Mouse (Mus musculus): ENCODE measurements around the gene Ide. TPM values are rescaled to one million over a fixed set of nuclear protein-coding genes. Genes with fewer than 3 reads are reported as not detected.

The Ide gene
- polyA plus RNA-seq, 1 experiment from 2014 or later, result 35.9 TPM

GRCm38 (mm10) chr19:37301733-37302132 is 35.9 kb downstream of the Ide start:
- ATAC-seq (ENCODE audit: low read depth), result no peak
- Histone ChIP-seq H3K4me2 (no peak overlapping the region), H3K36me3 (peaks cover 13% of the 10 kb centered on the region; the same call in 1 of the 2 replicates), H3K27me3 (no peaks in the 10 kb centered on the region), H3K9me3 (no peaks in the 10 kb centered on the region), H3K27ac (replicated peaks) (no peak overlapping the region), H3K4me3 (no peak overlapping the region), H3K4me1 (replicated peaks) (no peaks in the 10 kb centered on the region), H3K9ac (no peak overlapping the region)
- 87% methylated on average over 3 of the region's 3 CpGs for WGBS

DNA sequence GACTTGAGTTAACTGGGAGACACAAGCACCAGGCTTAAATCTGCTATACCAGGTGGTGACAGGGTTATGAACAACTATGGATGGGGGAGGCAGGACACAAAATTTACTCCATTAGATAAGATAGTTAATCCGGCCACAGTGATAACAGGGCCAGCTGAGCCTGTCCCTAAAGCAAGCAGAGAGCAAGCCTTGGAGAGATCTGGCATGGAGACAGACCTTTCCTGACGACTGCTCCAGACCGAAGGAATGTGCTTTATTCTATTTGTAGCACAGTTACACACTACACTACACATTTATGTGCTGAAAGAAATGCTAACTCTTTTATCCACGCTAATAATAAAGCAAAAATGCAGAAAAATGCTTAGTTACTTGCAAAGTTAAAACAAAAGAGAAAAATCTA is 46.0 kb downstream of the Ide start:
- no peak overlapping the region for H3K4me3 ChIP-seq
- H3K9ac ChIP-seq, result no peak overlapping the region
- no peak overlapping the region for H3K4me2 ChIP-seq
- H3K4me1 ChIP-seq (replicated peaks), result no peaks in the 10 kb centered on the region
- no peaks in the 10 kb centered on the region for H3K27me3 ChIP-seq
- WGBS, result 87% methylated on average over 4 of the region's 4 CpGs
- no peak overlapping the region for H3K27ac ChIP-seq (replicated peaks)
- no peak for ATAC-seq (ENCODE audit: low read depth)
- no peaks in the 10 kb centered on the region for H3K9me3 ChIP-seq
- H3K36me3 ChIP-seq, result peaks cover 6% of the 10 kb centered on the region; the same call in 1 of the 2 replicates

- Histone ChIP-seq H3K27me3 (no peaks in the 10 kb centered on the region), H3K4me2 (no peak overlapping the region), H3K36me3 (peaks cover 12% of the 10 kb centered on the region; the same call in 1 of the 2 replicates), H3K9me3 (no peaks in the 10 kb centered on the region), H3K4me3 (no peak overlapping the region), H3K4me1 (replicated peaks) (no peaks in the 10 kb centered on the region), H3K27ac (replicated peaks) (no peak overlapping the region), H3K9ac (no peak overlapping the region)
- WGBS, result 88% methylated on average over 8 of the region's 8 CpGs
- ATAC-seq (ENCODE audit: low read depth), result no peak
Measured at GRCm38 (mm10) chr19:37290906-37291305, 46.7 kb downstream of the Ide start.

GRCm38 (mm10) chr19:37284775-37285174 is 52.9 kb downstream of the Ide start:
- no peak for ATAC-seq (ENCODE audit: low read depth)
- Histone ChIP-seq H3K9ac (no peak overlapping the region), H3K27me3 (no peaks in the 10 kb centered on the region), H3K27ac (replicated peaks) (no peak overlapping the region), H3K9me3 (no peaks in the 10 kb centered on the region), H3K36me3 (peaks cover 62% of the 10 kb centered on the region), H3K4me2 (no peak overlapping the region), H3K4me3 (no peak overlapping the region), H3K4me1 (replicated peaks) (no peaks in the 10 kb centered on the region)
- WGBS, result 94% methylated on average over 9 of the region's 9 CpGs

GRCm38 (mm10) chr19:37283166-37283565 is 54.5 kb downstream of the Ide start:
- peaks cover 78% of the 10 kb centered on the region for H3K36me3 ChIP-seq
- no peak overlapping the region for H3K4me2 ChIP-seq
- 96% methylated on average over 6 of the region's 6 CpGs for WGBS
- no peaks in the 10 kb centered on the region for H3K4me1 ChIP-seq (replicated peaks)
- H3K9me3 ChIP-seq, result no peaks in the 10 kb centered on the region
- no peak for ATAC-seq (ENCODE audit: low read depth)
- no peak overlapping the region for H3K4me3 ChIP-seq
- no peak overlapping the region for H3K27ac ChIP-seq (replicated peaks)
- no peaks in the 10 kb centered on the region for H3K27me3 ChIP-seq
- H3K9ac ChIP-seq, result no peak overlapping the region

- no peaks in the 10 kb centered on the region for H3K9me3 ChIP-seq
- no peaks in the 10 kb centered on the region for H3K4me1 ChIP-seq (replicated peaks)
- no peak for ATAC-seq (ENCODE audit: low read depth)
- peaks cover 85% of the 10 kb centered on the region for H3K36me3 ChIP-seq
- H3K4me3 ChIP-seq, result no peak overlapping the region
- H3K9ac ChIP-seq, result no peak overlapping the region
- no peaks in the 10 kb centered on the region for H3K27me3 ChIP-seq
- no peak overlapping the region for H3K4me2 ChIP-seq
- no peak overlapping the region for H3K27ac ChIP-seq (replicated peaks)
- 100% methylated on average over 1 of the region's 1 CpGs for WGBS
Measured at GRCm38 (mm10) chr19:37281710-37282109, 55.9 kb downstream of the Ide start.

DNA sequence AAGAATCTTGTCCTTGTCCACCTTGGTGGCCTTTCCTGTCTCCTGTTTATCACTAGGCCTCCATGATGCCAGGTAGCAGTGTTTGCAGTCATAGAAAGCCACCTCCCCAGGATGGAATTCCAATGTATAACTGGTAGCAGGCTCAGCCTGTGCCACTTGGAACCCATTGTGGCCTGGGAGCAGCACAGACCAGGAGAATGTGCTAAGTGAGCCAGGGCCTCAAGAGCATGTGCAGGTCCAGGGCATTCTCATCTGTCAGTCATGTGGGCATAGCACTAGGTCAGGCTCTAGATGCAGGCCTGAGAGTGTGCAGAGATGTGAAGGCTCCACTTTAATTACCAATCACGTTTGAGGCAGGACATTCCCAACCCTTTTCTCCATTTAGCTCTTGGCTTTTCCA is 58.5 kb downstream of the Ide start:
- WGBS, result 87% methylated on average over 1 of the region's 1 CpGs
- Histone ChIP-seq H3K4me1 (replicated peaks) (no peaks in the 10 kb centered on the region), H3K4me3 (no peak overlapping the region), H3K27ac (replicated peaks) (no peak overlapping the region), H3K36me3 (peaks cover 84% of the 10 kb centered on the region), H3K9me3 (no peaks in the 10 kb centered on the region), H3K9ac (no peak overlapping the region), H3K4me2 (no peak overlapping the region), H3K27me3 (no peaks in the 10 kb centered on the region)
- ATAC-seq (ENCODE audit: low read depth), result no peak

DNA sequence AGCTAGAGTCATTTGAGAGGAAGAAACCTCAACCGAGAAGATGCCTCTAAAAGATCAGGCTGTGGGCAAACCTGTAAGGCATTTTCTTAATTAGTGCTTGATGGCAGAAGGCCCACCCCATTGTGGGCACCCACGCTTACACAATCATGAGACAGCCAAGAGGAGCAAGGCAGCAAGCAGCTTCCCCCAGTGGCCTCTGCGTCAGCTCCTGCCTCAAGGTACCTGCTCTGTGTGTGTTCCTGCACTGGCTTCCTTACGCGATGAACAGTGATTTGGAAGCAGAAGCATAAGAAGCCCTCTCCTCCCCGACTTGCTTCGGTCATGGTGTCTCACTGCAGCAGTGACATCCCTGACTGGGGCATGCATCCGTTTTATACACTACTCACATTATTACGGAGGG is 62.1 kb downstream of the Ide start:
- Histone ChIP-seq H3K9me3 (no peaks in the 10 kb centered on the region), H3K4me2 (no peak overlapping the region), H3K36me3 (peaks cover 51% of the 10 kb centered on the region), H3K4me3 (no peak overlapping the region), H3K4me1 (replicated peaks) (no peaks in the 10 kb centered on the region), H3K27me3 (no peaks in the 10 kb centered on the region), H3K27ac (replicated peaks) (no peak overlapping the region), H3K9ac (no peak overlapping the region)
- WGBS, result 93% methylated on average over 9 of the region's 9 CpGs
- no peak for ATAC-seq (ENCODE audit: low read depth)

DNA sequence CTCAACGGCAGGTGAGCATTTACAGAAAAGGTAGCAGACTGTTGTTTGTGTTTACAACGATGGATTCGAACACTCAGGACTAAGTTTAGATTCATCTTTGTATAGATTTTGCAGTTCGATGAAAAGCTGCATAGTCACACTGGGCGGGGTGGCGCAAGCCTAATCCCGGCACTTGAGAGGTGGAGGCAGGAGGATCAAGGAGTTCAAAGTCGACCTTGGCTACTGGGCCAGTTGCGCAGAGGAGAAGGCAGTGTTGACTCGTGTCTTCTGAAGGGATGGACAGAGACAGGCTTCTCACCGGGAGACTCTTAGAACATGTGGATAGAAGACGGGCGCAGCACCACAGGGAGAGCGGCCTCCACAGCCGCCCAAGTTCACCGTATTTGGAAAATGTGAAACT is 68.5 kb downstream of the Ide start:
- no peak for ATAC-seq (ENCODE audit: low read depth)
- H3K4me1 ChIP-seq (replicated peaks), result peaks cover 8% of the 10 kb centered on the region
- no peak overlapping the region for H3K9ac ChIP-seq
- no peaks in the 10 kb centered on the region for H3K9me3 ChIP-seq
- H3K27me3 ChIP-seq, result no peaks in the 10 kb centered on the region
- H3K27ac ChIP-seq (replicated peaks), result no peak overlapping the region
- WGBS, result 90% methylated on average over 16 of the region's 16 CpGs
- peaks cover 14% of the 10 kb centered on the region for H3K36me3 ChIP-seq
- H3K4me3 ChIP-seq, result no peak overlapping the region
- no peak overlapping the region for H3K4me2 ChIP-seq

- Histone ChIP-seq H3K27ac (replicated peaks) (no peak overlapping the region), H3K36me3 (peaks cover 14% of the 10 kb centered on the region), H3K4me3 (no peak overlapping the region), H3K4me2 (no peak overlapping the region), H3K9me3 (no peaks in the 10 kb centered on the region), H3K27me3 (no peaks in the 10 kb centered on the region), H3K4me1 (replicated peaks) (peaks cover 15% of the 10 kb centered on the region), H3K9ac (no peak overlapping the region)
- 33% methylated on average over 10 of the region's 10 CpGs for WGBS
- ATAC-seq (ENCODE audit: low read depth), result peak; percentile 87
Measured at GRCm38 (mm10) chr19:37265333-37266103, 72.1 kb downstream of the Ide start.

DNA sequence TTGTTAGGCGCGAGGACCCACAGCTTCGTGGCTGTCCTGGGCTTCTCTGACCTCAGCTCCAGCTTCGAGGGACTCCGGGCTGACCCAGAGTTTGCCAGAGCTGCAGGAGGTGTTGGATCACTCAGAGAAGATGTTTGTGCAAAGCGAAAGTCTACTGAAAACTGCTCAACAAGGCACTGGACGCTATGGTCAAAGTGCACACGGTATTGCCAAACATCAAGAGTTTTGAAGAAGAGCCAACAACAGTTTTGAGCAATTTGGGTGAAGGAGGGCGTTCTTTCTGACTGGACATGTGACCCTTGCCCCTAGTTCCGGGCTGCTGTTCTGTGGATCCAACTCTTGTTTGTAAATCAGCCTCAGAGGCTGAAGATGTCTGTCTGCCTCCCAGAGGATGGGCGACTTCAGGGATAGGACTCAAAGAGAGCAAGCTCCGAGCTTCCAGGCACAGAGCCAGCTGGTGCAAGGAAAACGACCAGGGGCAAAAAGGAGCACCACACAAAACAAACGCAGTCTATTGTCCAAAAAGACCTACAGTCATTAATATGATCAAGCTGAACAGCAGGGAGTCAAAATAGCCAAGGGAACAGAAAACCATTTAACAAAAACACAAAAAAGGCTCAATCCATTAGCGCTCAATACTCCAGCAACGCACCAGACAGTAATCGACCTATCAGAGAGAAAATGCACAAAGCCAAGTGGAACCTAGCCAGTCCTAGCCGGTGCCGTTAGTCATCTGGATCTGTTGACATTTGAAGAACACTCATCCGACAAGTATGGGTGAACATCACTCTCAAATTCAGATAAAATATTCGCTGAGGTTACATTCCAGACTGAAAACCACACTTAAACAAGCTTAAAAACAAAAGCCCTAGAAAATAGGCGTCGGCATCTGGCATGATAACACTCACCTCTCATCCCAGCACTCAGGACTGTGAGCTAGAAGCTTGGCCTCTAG is 73.4 kb downstream of the Ide start:
- no peak overlapping the region for H3K9ac ChIP-seq
- no peak overlapping the region for H3K4me3 ChIP-seq
- H3K4me2 ChIP-seq, result peak overlapping the region; percentile 28
- ATAC-seq (ENCODE audit: low read depth), result no peak
- peaks cover 11% of the 10 kb centered on the region for H3K36me3 ChIP-seq
- H3K27ac ChIP-seq (replicated peaks), result peak overlapping the region; percentile 15; the same call in 1 of the 2 replicates
- H3K9me3 ChIP-seq, result no peaks in the 10 kb centered on the region
- peaks cover 15% of the 10 kb centered on the region for H3K4me1 ChIP-seq (replicated peaks)
- 45% methylated on average over 23 of the region's 23 CpGs for WGBS
- no peaks in the 10 kb centered on the region for H3K27me3 ChIP-seq

GRCm38 (mm10) chr19:37263566-37263942 is 74.1 kb downstream of the Ide start:
- peak overlapping the region; percentile 28; the same call in 1 of the 2 replicates for H3K4me2 ChIP-seq
- no peaks in the 10 kb centered on the region for H3K9me3 ChIP-seq
- peaks cover 15% of the 10 kb centered on the region for H3K4me1 ChIP-seq (replicated peaks)
- H3K9ac ChIP-seq, result no peak overlapping the region
- peaks cover 5% of the 10 kb centered on the region for H3K36me3 ChIP-seq
- H3K27ac ChIP-seq (replicated peaks), result no peak overlapping the region
- ATAC-seq (ENCODE audit: low read depth), result no peak
- 64% methylated on average over 8 of the region's 8 CpGs for WGBS
- no peaks in the 10 kb centered on the region for H3K27me3 ChIP-seq
- H3K4me3 ChIP-seq, result no peak overlapping the region

Measured in neural tube, embryonic 13.5 days (tissue).